Mouse (Mus musculus): ENCODE results near the gene Sccpdh. TPM values are rescaled to one million over a fixed set of nuclear protein-coding genes. Genes with fewer than 3 reads are reported as not detected.
"Not testable (repeated sequence)": the region's sequence is repeated elsewhere in the genome, so short reads cannot be mapped to it uniquely, and the experiment has no call there.

The Sccpdh gene
- total RNA-seq (2022), result 10 to 100 TPM; 35.3 to 47.3 (median 40.4) TPM

GRCm38 (mm10) chr1:179668013-179668805 lies at the start of gene Sccpdh:
TSS of gene Sccpdh (plus strand) at chr1:179668210.
- peak; percentile 81 to 88 for DNase-seq (ENCODE audit: low spot score in 2 of 2)

- DNase-seq (ENCODE audit: low spot score in 2 of 2), result no peak
Observed at GRCm38 (mm10) chr1:179622665-179623064, 45.3 kb upstream of the Sccpdh start.

- peak in 1 of 2 experiments; percentile 26 for DNase-seq (ENCODE audit: low spot score in 2 of 2)
Observed at GRCm38 (mm10) chr1:179623657-179624056, 44.4 kb upstream of the Sccpdh start.

- peak; percentile 22 to 27 for DNase-seq (ENCODE audit: low spot score in 2 of 2)
Observed at GRCm38 (mm10) chr1:179624354-179624753, 43.7 kb upstream of the Sccpdh start.

GRCm38 (mm10) chr1:179627855-179628254 lies 40.2 kb upstream of the Sccpdh start:
- no peak for DNase-seq (ENCODE audit: low spot score in 2 of 2)

GRCm38 (mm10) chr1:179628438-179629106 lies 39.4 kb upstream of the Sccpdh start:
- no peak for DNase-seq (ENCODE audit: low spot score in 2 of 2)

- DNase-seq (ENCODE audit: low spot score in 2 of 2), result no peak
Observed at GRCm38 (mm10) chr1:179629276-179629675, 38.7 kb upstream of the Sccpdh start.

- no peak for DNase-seq (ENCODE audit: low spot score in 2 of 2)
Observed at GRCm38 (mm10) chr1:179632746-179633413, 35.1 kb upstream of the Sccpdh start.

- no peak for DNase-seq (ENCODE audit: low spot score in 2 of 2)
Observed at GRCm38 (mm10) chr1:179633414-179633752, 34.6 kb upstream of the Sccpdh start.

GRCm38 (mm10) chr1:179634159-179634558 lies 33.9 kb upstream of the Sccpdh start:
- no peak for DNase-seq (ENCODE audit: low spot score in 2 of 2)

- no peak for DNase-seq (ENCODE audit: low spot score in 2 of 2)
Observed at GRCm38 (mm10) chr1:179642726-179643125, 25.3 kb upstream of the Sccpdh start.

- peak in 1 of 2 experiments; percentile 0 for DNase-seq (ENCODE audit: low spot score in 2 of 2)
Observed at GRCm38 (mm10) chr1:179644151-179644550, 23.9 kb upstream of the Sccpdh start.

GRCm38 (mm10) chr1:179645101-179645979 lies 22.7 kb upstream of the Sccpdh start:
- DNase-seq (ENCODE audit: low spot score in 2 of 2), result peak; percentile 69 to 76

GRCm38 (mm10) chr1:179645980-179646268 lies 22.1 kb upstream of the Sccpdh start:
- DNase-seq (ENCODE audit: low spot score in 2 of 2), result no peak

- DNase-seq (ENCODE audit: low spot score in 2 of 2), result not testable (repeated sequence)
Observed at GRCm38 (mm10) chr1:179648678-179649077, 19.3 kb upstream of the Sccpdh start.

GRCm38 (mm10) chr1:179649324-179649723 lies 18.7 kb upstream of the Sccpdh start:
- DNase-seq (ENCODE audit: low spot score in 2 of 2), result no peak

- DNase-seq (ENCODE audit: low spot score in 2 of 2), result no peak
Observed at GRCm38 (mm10) chr1:179650284-179650683, 17.7 kb upstream of the Sccpdh start.

GRCm38 (mm10) chr1:179651224-179651623 lies 16.8 kb upstream of the Sccpdh start:
- DNase-seq (ENCODE audit: low spot score in 2 of 2), result no peak

GRCm38 (mm10) chr1:179663065-179663464 lies 4.9 kb upstream of the Sccpdh start:
- DNase-seq (ENCODE audit: low spot score in 2 of 2), result no peak

- no peak for DNase-seq (ENCODE audit: low spot score in 2 of 2)
Observed at GRCm38 (mm10) chr1:179664309-179664930, 3.6 kb upstream of the Sccpdh start.

GRCm38 (mm10) chr1:179666971-179667370 lies 1.0 kb upstream of the Sccpdh start:
- DNase-seq (ENCODE audit: low spot score in 2 of 2), result no peak

Data from gastrocnemius, adult 8-10 months (tissue).